8 mouse cellular contexts compared by ENCODE assay signal in genomic region chr13:23551146-23551834, GRCm38 (mm10). TPM values are rescaled to one million over a fixed set of nuclear protein-coding genes. Genes with fewer than 3 reads are reported as not detected.
DNase-seq lines count a peak whose midpoint lies in the region; ATAC-seq and TF ChIP-seq lines count a peak whose summit lies in the region.
"Not testable (repeated sequence)": the region's sequence is repeated elsewhere in the genome, so short reads cannot be mapped to it uniquely, and the experiment has no call there.

Gene Hist1h4f (minus strand): TSS chr13:23551648.

- not testable (repeated sequence) for TF ChIP-seq RAD21 in CH12.LX (IDR thresholded peaks at IDR 0.05; ENCODE audit: low read depth, low read length)

- in situ Hi-C loops in CH12.LX (cut with MboI; ENCODE audit: low pct_ligation_motif_present, low pct_unique_long_range_greater_than_20kb, low sequenced_read_pairs) = loop anchor here (25.0 kb wide), 1 partner anchor 1814 kb away; the partner anchor contains the start of gene Hist1h4j

- TF ChIP-seq POLR2A in CH12.LX (IDR thresholded peaks at IDR 0.05; ENCODE audit: low read depth, low read length) = peak; percentile 99

- dilution Hi-C loops in CH12.LX (cut with MboI; ENCODE audit: extremely low pct_ligation_motif_present, extremely low pct_unique_long_range_greater_than_20kb, low sequenced_read_pairs) = not testable (repeated sequence)

- H3K27ac ChIP-seq in CH12.LX (ENCODE audit: insufficient read depth, low read depth) = peak within 1 kb of the TSS; percentile 98
- H3K27ac ChIP-seq in forebrain, embryonic 11.5 days (ENCODE audit: low read depth, low read length) = peak within 1 kb of the TSS; percentile 93
- peak within 1 kb of the TSS; percentile 89 for H3K27ac ChIP-seq in heart, embryonic 16.5 days (ENCODE audit: low read length)
- peak within 1 kb of the TSS; percentile 98 for H3K27ac ChIP-seq in liver, embryonic 14.5 days
- peak within 1 kb of the TSS; percentile 93 for H3K27ac ChIP-seq in stomach, embryonic 15.5 days

- H3K4me1 ChIP-seq in CH12.LX (ENCODE audit: control insufficient read depth in 1 of 2, insufficient read depth in 2 of 2) = peaks cover 4 to 21% of the 10 kb centered on the region in 2 experiments; a peak in 3 of 4 replicates
- not testable (repeated sequence) for H3K4me1 ChIP-seq in forebrain, embryonic 11.5 days (replicated peaks; ENCODE audit: control insufficient read depth, insufficient read depth, low read length)
- peaks cover 10% of the 10 kb centered on the region for H3K4me1 ChIP-seq in heart, embryonic 16.5 days (ENCODE audit: control insufficient read depth, insufficient read depth, low read length)
- H3K4me1 ChIP-seq in liver, embryonic 14.5 days (replicated peaks; ENCODE audit: control insufficient read depth in 2 of 2, insufficient read depth in 2 of 2, low read length in 1 of 2) = peaks cover 18 to 28% of the 10 kb centered on the region in 2 experiments
- H3K4me1 ChIP-seq in stomach, embryonic 15.5 days = peaks cover 12% of the 10 kb centered on the region

- H3K79me2 ChIP-seq in CH12.LX (replicated peaks; ENCODE audit: control insufficient read depth, extremely low read depth, insufficient read depth, poor library complexity, severe bottlenecking) = not testable (repeated sequence)

- not testable (repeated sequence) for H3K27me3 ChIP-seq in CH12.LX (replicated peaks); forebrain, embryonic 11.5 days (ENCODE audit: control insufficient read depth, insufficient read depth, low read length); heart, embryonic 16.5 days (ENCODE audit: control insufficient read depth, insufficient read depth, low read length); liver, embryonic 14.5 days (ENCODE audit: control insufficient read depth, insufficient read depth, low read length); stomach, embryonic 15.5 days (replicated peaks)

- peak within 1 kb of the TSS; percentile 91 for H3K9ac ChIP-seq in CH12.LX (ENCODE audit: insufficient read depth, low read depth)
- H3K9ac ChIP-seq in forebrain, embryonic 11.5 days (ENCODE audit: low read length) = peak within 1 kb of the TSS; percentile 71
- H3K9ac ChIP-seq in heart, embryonic 16.5 days (ENCODE audit: low read length) = peak within 1 kb of the TSS; percentile 73
- H3K9ac ChIP-seq in liver, embryonic 14.5 days (replicated peaks) = peak within 1 kb of the TSS; percentile 89
- H3K9ac ChIP-seq in stomach, embryonic 15.5 days = peak within 1 kb of the TSS; percentile 10; the same call in 1 of the 2 replicates

- under 1% methylated on average over 44 of the region's 47 CpGs for WGBS in forebrain, embryonic 11.5 days
- under 1% methylated on average over 44 of the region's 47 CpGs for WGBS in heart, embryonic 16.5 days
- 0% methylated on average over 45 of the region's 47 CpGs for WGBS in liver, embryonic 14.5 days (ENCODE audit: insufficient replicate concordance)
- under 1% methylated on average over 47 of the region's 47 CpGs for WGBS in stomach, embryonic 15.5 days

- H3K4me2 ChIP-seq in CH12.LX (ENCODE audit: insufficient read depth, low read depth, poor library complexity, severe bottlenecking) = peak within 1 kb of the TSS; percentile 84
- peak within 1 kb of the TSS; percentile 55 for H3K4me2 ChIP-seq in forebrain, embryonic 11.5 days (ENCODE audit: low read depth, low read length, severe bottlenecking)
- H3K4me2 ChIP-seq in heart, embryonic 16.5 days (ENCODE audit: low read depth, low read length) = peak within 1 kb of the TSS; percentile 70
- H3K4me2 ChIP-seq in liver, embryonic 14.5 days (ENCODE audit: low read depth) = peak within 1 kb of the TSS; percentile 66
- H3K4me2 ChIP-seq in stomach, embryonic 15.5 days = peak within 1 kb of the TSS; percentile 42

- H3K9me3 ChIP-seq in CH12.LX (replicated peaks; ENCODE audit: low read length); forebrain, embryonic 11.5 days (ENCODE audit: control insufficient read depth, low read length); heart, embryonic 16.5 days (replicated peaks; ENCODE audit: control insufficient read depth, low read length); liver, embryonic 14.5 days (ENCODE audit: control insufficient read depth, low read length); stomach, embryonic 15.5 days: not testable (repeated sequence)

- not testable (repeated sequence) for H3K36me3 ChIP-seq in CH12.LX (replicated peaks in 1 of 2; ENCODE audit: control insufficient read depth in 1 of 2, insufficient read depth in 1 of 2, low read length in 1 of 2); forebrain, embryonic 11.5 days (ENCODE audit: control insufficient read depth, insufficient read depth, low read length); heart, embryonic 16.5 days (ENCODE audit: control insufficient read depth, insufficient read depth); liver, embryonic 14.5 days (replicated peaks; ENCODE audit: control insufficient read depth, insufficient read depth, low read depth); stomach, embryonic 15.5 days

- peak; percentile 81 for ATAC-seq in forebrain, embryonic 11.5 days (replicated peaks; ENCODE audit: low FRiP score)
- ATAC-seq in heart, embryonic 16.5 days (replicated peaks; ENCODE audit: extremely low read depth, insufficient read depth, low FRiP score) = peak; percentile 83
- peak; percentile 62 for ATAC-seq in liver, embryonic 14.5 days (ENCODE audit: insufficient read depth)
- peak; percentile 86 for ATAC-seq in stomach, embryonic 15.5 days (ENCODE audit: insufficient read depth, low FRiP score, low read depth)

- DNase-seq in CH12.LX (ENCODE audit: extremely low read depth) = peak; percentile 95
- DNase-seq in c-Kit-positive CD71-positive TER-119-negative erythroid progenitor cells, embryonic 14.5 days (ENCODE audit: low read depth) = peak; percentile 95
- peak; percentile 94 for DNase-seq in forebrain, embryonic 11.5 days (ENCODE audit: low spot score)
- peak; percentile 83 to 89 for DNase-seq in kidney, postnatal 36 days
- peak; percentile 94 to 95 (median 95) for DNase-seq in liver, embryonic 14.5 days (ENCODE audit: low read depth in 3 of 3, low spot score in 3 of 3)
- peak; percentile 94 for DNase-seq in neural tube, embryonic 10.5 days (ENCODE audit: extremely low spot score, low spot score)

- peak within 1 kb of the TSS; percentile 29 to 55 (median 30) for H3K4me3 ChIP-seq in CH12.LX (replicated peaks in 1 of 3; ENCODE audit: low read depth in 2 of 3, low read length in 2 of 3, poor library complexity in 1 of 3)
- H3K4me3 ChIP-seq in forebrain, embryonic 11.5 days (ENCODE audit: low read depth, low read length) = peak within 1 kb of the TSS; percentile 36
- peak within 1 kb of the TSS; percentile 56 for H3K4me3 ChIP-seq in heart, embryonic 16.5 days (ENCODE audit: low read length)
- peak within 1 kb of the TSS; percentile 58 to 61 for H3K4me3 ChIP-seq in liver, embryonic 14.5 days (ENCODE audit: insufficient read depth in 1 of 2, low read depth in 2 of 2, low read length in 2 of 2)
- H3K4me3 ChIP-seq in stomach, embryonic 15.5 days (replicated peaks) = peak within 1 kb of the TSS; percentile 48

- peak in 1 of 2 experiments; percentile 42; a peak in 2 of 4 replicates for TF ChIP-seq CTCF in CH12.LX (conservative IDR thresholded peaks at IDR 0.05 in 1 of 2, IDR thresholded peaks at IDR 0.05 in 1 of 2; ENCODE audit: low read depth in 2 of 2, low read length in 2 of 2)
- peak; percentile 54 for TF ChIP-seq CTCF in liver, embryonic 14.5 days (IDR thresholded peaks at IDR 0.05; ENCODE audit: low read depth)

- TF ChIP-seq EP300 in CH12.LX (IDR thresholded peaks at IDR 0.05; ENCODE audit: low read length) = not testable (repeated sequence)
- peak; percentile 93 for TF ChIP-seq EP300 in liver, embryonic 14.5 days (IDR thresholded peaks at IDR 0.05; ENCODE audit: low read depth)

TF ChIP-seq in CH12.LX, 34 proteins besides CTCF, POLR2A, EP300 and RAD21 (continues in another document):
- peak; percentile 33; the same call in 1 of the 2 replicates for TF ChIP-seq NRF1 (IDR thresholded peaks at IDR 0.05; ENCODE audit: low read depth, low read length)
- TF ChIP-seq RCOR1 (conservative IDR thresholded peaks at IDR 0.05; ENCODE audit: low read depth, low read length) = peak; percentile 98
- peak; percentile 83 for TF ChIP-seq HCFC1 (IDR thresholded peaks at IDR 0.05; ENCODE audit: low read depth, low read length)
- peak; percentile 94 for TF ChIP-seq UBTF (IDR thresholded peaks at IDR 0.05; ENCODE audit: low read depth, low read length)
- peak; percentile 100 for TF ChIP-seq NELFE (IDR thresholded peaks at IDR 0.05; ENCODE audit: low read depth, low read length)
- TF ChIP-seq TBP (conservative IDR thresholded peaks at IDR 0.05; ENCODE audit: low read depth, low read length) = peak; percentile 98
- peak; percentile 99 for TF ChIP-seq POLR2AphosphoS2 (IDR thresholded peaks at IDR 0.05; ENCODE audit: low read depth, low read length)
- TF ChIP-seq SIN3A (IDR thresholded peaks at IDR 0.05; ENCODE audit: low read length) = peak; percentile 56
- TF ChIP-seq IRF4 (IDR thresholded peaks at IDR 0.05; ENCODE audit: low read depth, low read length) = 0 out of 2 replicates have a peak, but pooled peaks have one; percentile 39
- peak; percentile 91 for TF ChIP-seq TCF12 (IDR thresholded peaks at IDR 0.05; ENCODE audit: low read depth, low read length)
- TF ChIP-seq CHD1 (IDR thresholded peaks at IDR 0.05; ENCODE audit: low read depth, low read length) = peak; percentile 61
- peak; percentile 99 for TF ChIP-seq ZMIZ1 (IDR thresholded peaks at IDR 0.05; ENCODE audit: low read depth, low read length)
- peak; percentile 69; the same call in 1 of the 2 replicates for TF ChIP-seq ELF1 (IDR thresholded peaks at IDR 0.05; ENCODE audit: low read depth, low read length)
- peak; percentile 68; the same call in 1 of the 2 replicates for TF ChIP-seq KAT2A (IDR thresholded peaks at IDR 0.05; ENCODE audit: insufficient replicate concordance, low read length)
- peak; percentile 43 for TF ChIP-seq BHLHE40 (IDR thresholded peaks at IDR 0.05; ENCODE audit: low read depth, low read length)

RNA-seq across cellular contexts. Expression of gene Hist1h4f, which starts in this region (rescaled TPM):
- total RNA-seq in CH12.LX (2012; rRNA removed) = 4,390 and 4,902 TPM in 2 replicates
- total RNA-seq in CH12.LX (2014; rRNA removed) = 17.8 and 27.1 TPM in 2 replicates
- polyA plus RNA-seq in CH12.LX (2012; ENCODE audit: insufficient read length, low read depth) = 4.0 and 9.0 TPM in 2 replicates
- 1.2 and 1.3 TPM in 2 replicates for polyA plus RNA-seq in forebrain, embryonic 11.5 days (2014; fragmentation: Nextera tagmentation; extraction: Ambion mirVana)
- polyA plus RNA-seq in heart, embryonic 16.5 days (2015; fragmentation: Nextera tagmentation; extraction: Ambion mirVana) = 0.53 TPM in 1 of 2 replicates, not detected in the other
- 4.9 and 17.8 TPM in 2 replicates for polyA plus RNA-seq in liver, embryonic 14.5 days (2012; rRNA removed)
- polyA plus RNA-seq in liver, embryonic 14.5 days (2014; fragmentation: Nextera tagmentation; extraction: Ambion mirVana) = 0.75 and 1.6 TPM in 2 replicates
- 1.7 and 2.0 TPM in 2 replicates for polyA plus RNA-seq in stomach, embryonic 15.5 days (2015; fragmentation: Nextera tagmentation; extraction: Ambion mirVana)

Comparison
In these comparisons a context has a peak if more than half of its experiments do, and no peak if none do; other contexts are left out.
1. Peak in every context shown above with its lines: DNase-seq, ATAC-seq, H3K4me3 ChIP-seq and H3K27ac ChIP-seq.
2. Peak in ATAC-seq, H3K4me3 ChIP-seq, H3K27ac ChIP-seq, H3K9ac ChIP-seq and H3K4me2 ChIP-seq in heart, embryonic 16.5 days; RNA of the gene not detected or under 1 TPM.
3. H3K9ac ChIP-seq: peak in every context shown above with its lines; median percentile 91 in CH12.LX; 89 in liver, embryonic 14.5 days; 73 in heart, embryonic 16.5 days; 71 in forebrain, embryonic 11.5 days; 10 in stomach, embryonic 15.5 days.